Mouse (Mus musculus) lung, adult 2 months (tissue): ENCODE data around the gene Mettl15. TPM values are rescaled to one million over a fixed set of nuclear protein-coding genes. Genes with fewer than 3 reads are reported as not detected.

ENCODE experiments used
- DNase-seq: peaks from one replicate; pipeline ENCODE4 v3.0.0; 2022
- H3K4me1 ChIP-seq: fragments of 200-500 bp; 2 replicates; pipeline ENCODE4 v1.6.1; 2011; ENCODE audit warnings: low read length; ENCODE audit not compliant: control insufficient read depth, insufficient read depth
- H3K4me3 ChIP-seq: fragments of 200-500 bp; replicated peaks from 2 replicates; pipeline ENCODE3; 2011; ENCODE audit warnings: low read depth, mild to moderate bottlenecking, control low read depth, low read length; ENCODE audit errors: extremely low read depth
- CTCF ChIP-seq: fragments of 200-500 bp; IDR thresholded peaks from 2 replicates; pipeline ENCODE4 v1.5.1; 2011; ENCODE audit warnings: mild to moderate bottlenecking, low read length, control low read depth; ENCODE audit not compliant: insufficient read depth
- POLR2A ChIP-seq: fragments of 200-500 bp; IDR thresholded peaks from 2 replicates; pipeline ENCODE4 v1.6.1; 2011; ENCODE audit warnings: low read depth, mild to moderate bottlenecking, control low read depth, low read length, borderline replicate concordance; ENCODE audit errors: extremely low read depth
- WGBS: fragments of 180-500 bp; shearing (Covaris S2); methylation state at CpG from one replicate; pipeline ENCODE4 v1.1.7; 2018; 5-methylcytosine and 5-hydroxymethylcytosine counted together
- polyA plus RNA-seq: library from polyadenylated mRNA; depleted of rRNA; stranded (reverse); fragments of >200 nt; gene quantifications from 2 replicates; pipeline ENCODE4 v1.2.3, GENCODE M21; 2012

Gene Mettl15
- polyA plus RNA-seq, 1 experiment: 3.6 TPM

DNA sequence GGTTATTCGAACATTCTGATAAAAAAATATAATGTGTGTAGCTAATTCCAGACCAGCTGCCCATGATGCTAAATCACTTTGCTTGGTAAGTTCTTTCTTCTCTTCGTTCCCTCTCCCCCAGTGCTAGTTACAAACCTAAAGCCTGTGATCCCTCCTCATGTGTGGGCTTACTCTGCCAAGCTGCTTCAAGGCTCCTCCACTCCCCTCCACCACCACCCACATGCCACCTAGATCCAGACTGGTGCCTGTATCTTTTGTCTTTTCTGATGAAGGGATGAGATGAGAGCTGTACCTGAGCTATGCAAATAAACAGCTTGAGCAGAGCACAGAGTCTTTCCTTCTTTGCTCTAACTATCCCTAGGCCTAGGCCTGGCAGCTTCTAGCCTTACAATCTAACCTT is 72.5 kb downstream of the Mettl15 start:
- Histone ChIP-seq H3K4me3 (no peak overlapping the region), H3K4me1 (no peaks in the 10 kb centered on the region)
- no peak for DNase-seq
- TF ChIP-seq CTCF: no peak
- no peak for TF ChIP-seq POLR2A
- WGBS: 73% methylated on average over 2 of the region's 2 CpGs

DNA sequence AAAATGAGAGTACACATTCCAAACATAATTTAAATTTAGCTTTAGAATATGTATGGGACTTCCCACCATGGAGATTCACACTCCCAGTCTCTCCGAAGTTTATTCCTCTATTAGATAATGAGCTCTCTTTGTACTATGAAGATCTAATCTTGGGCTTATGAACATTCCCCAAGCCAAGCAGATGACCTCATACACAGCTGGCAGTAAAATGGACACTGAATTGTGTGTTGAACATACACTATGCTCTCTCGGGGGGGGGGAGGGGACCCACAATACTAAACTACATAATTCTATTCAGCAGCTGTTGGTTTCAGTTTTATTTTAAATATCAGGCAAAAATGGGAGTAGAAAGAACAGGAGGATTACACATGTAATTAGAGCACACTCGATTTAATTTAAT is 97.6 kb downstream of the Mettl15 start:
- Histone ChIP-seq H3K4me1 (no peaks in the 10 kb centered on the region), H3K4me3 (no peak overlapping the region)
- TF ChIP-seq CTCF (no peak), POLR2A (no peak)
- DNase-seq: no peak
- WGBS: 52% methylated on average over 3 of the region's 3 CpGs

DNA sequence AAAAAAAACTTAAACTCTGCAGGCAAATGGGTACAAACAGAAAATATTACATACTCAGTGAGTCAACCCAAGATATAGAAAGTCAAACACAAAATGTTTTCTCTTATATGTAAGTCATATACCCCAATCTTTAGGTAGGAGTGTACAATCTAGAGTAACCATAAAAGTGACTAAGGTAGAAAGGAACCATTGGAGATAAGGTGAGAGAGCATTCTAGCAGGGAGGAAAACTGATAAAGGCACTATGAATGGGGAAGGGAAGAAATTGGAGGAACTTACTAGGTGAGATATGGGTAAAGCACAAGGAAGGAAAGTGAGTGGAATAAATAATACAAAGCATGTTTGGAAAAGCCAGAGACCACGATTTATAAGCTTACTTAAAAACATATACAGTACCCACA is 122.0 kb downstream of the Mettl15 start:
- no peak overlapping the region for H3K4me3 ChIP-seq
- H3K4me1 ChIP-seq: no peaks in the 10 kb centered on the region
- WGBS: 53% methylated on average over 1 of the region's 1 CpGs
- DNase-seq: no peak
- TF ChIP-seq POLR2A: no peak
- TF ChIP-seq CTCF: no peak

DNA sequence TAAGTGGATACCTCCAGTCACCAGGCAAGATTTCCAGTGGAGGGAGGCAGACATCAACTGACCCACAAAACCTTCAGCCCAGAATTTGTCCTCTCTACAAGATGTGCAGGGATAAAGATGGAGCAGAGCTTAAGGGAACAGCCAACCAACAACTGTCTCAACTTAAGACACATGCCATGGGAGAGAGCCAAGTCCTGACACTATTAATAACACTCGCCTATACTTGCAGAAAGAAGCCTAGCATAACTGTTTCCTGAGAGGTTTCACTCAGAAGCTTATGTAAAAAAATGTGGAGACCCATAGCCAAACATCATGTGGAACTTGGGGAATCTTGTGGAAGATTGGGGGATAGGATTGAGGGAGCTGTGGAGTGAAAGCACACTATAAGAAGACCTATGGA is 124.4 kb downstream of the Mettl15 start:
- Histone ChIP-seq H3K4me3 (no peak overlapping the region), H3K4me1 (no peaks in the 10 kb centered on the region; the same call in 1 of the 2 replicates)
- no peak for DNase-seq
- 71% methylated on average over 1 of the region's 1 CpGs for WGBS
- TF ChIP-seq POLR2A (no peak), CTCF (no peak)

DNA sequence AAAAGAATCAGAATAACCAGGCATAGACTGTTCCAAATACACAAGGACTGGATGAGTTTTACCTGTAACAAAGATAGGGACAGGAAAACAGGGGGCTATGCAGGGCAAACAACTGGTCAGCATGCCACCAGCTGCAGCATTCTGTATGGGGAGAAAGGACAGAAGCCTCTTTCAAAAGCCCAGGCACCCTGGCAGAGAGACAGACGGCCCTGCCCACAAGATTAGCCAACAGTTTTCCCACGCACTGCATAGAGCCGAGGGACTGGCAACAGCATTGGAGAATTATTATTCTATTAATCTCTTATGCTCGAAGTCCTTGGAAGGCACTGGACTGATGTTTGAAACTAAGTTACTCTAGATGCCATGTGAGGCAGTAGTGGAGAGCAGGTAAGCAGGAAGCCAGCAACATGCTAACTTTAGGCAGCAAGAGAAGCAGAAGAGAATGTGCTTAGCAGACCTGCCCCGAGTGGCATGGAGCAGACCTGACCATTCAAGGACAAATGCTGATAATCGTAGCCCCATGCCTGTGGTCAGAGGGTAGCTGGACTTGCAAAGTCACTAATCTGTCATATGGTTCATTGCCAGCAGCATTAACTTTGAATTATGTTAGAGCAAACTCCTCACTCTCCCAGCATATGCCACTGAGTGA is 127.0 kb downstream of the Mettl15 start:
- no peak overlapping the region for H3K4me3 ChIP-seq
- DNase-seq: no peak
- TF ChIP-seq POLR2A: no peak
- TF ChIP-seq CTCF: no peak
- H3K4me1 ChIP-seq: no peaks in the 10 kb centered on the region; the same call in 1 of the 2 replicates
- WGBS: 66% methylated on average over 6 of the region's 6 CpGs

DNA sequence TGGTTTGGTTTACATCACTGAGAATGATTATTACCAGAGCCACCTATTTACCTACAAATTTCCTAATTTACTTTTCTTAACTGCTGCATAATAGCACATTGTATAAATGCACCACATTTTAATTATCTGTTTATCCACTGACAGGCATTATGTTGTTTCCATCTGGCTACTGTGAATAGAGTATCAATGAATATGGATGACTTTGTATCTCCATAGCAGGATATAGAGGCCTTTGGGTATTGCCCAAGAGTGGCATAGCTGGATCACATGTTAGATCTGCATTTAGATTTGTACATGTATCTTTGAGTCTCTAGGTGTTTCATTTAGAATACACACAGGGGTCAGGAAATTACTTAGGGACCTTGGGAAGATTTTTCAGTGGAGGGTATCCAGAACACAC is 133.3 kb downstream of the Mettl15 start:
- Histone ChIP-seq H3K4me1 (no peaks in the 10 kb centered on the region), H3K4me3 (no peak overlapping the region)
- DNase-seq: no peak
- TF ChIP-seq CTCF: no peak
- TF ChIP-seq POLR2A: no peak

DNA sequence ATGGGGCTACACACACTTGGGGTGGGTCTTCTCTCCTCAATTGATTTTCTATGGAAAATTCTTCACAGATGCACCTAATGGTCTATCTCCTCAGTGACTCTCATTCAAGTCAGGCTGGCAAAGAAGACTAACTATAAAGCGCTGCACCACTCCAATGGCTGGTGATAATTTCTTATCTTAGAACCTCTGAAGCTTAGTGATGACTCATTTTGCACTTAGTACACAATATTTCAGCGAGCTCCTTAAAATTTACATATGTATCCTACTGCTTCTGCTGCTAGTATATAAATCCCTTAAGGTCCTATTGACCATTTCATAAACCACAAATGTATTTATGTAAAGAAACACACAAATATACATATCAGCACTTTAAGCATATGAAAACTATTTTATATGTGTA is 136.1 kb downstream of the Mettl15 start:
- DNase-seq: no peak
- WGBS: 90% methylated on average over 2 of the region's 2 CpGs
- no peak for TF ChIP-seq CTCF
- TF ChIP-seq POLR2A: no peak
- H3K4me3 ChIP-seq: no peak overlapping the region
- no peaks in the 10 kb centered on the region for H3K4me1 ChIP-seq

DNA sequence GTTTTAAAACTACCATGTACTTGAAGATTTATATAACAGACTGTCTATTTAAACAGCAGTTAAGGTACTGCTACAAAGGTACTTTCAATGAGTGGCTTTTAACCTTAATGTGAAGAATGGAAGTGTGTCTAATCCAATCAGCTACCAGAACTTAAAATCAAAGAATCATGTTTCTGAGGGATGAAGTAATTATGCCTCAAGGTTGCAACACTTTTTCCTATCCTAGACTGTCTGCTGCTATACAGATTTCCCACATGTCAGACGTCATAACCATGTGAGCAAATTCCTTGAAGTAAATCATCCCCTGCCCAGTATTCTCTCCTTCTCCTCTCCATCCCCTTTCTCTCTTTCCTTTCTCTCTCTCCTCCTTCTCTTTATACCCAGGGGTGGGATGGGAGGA is 140.2 kb downstream of the Mettl15 start:
- no peak overlapping the region for H3K4me3 ChIP-seq

DNA sequence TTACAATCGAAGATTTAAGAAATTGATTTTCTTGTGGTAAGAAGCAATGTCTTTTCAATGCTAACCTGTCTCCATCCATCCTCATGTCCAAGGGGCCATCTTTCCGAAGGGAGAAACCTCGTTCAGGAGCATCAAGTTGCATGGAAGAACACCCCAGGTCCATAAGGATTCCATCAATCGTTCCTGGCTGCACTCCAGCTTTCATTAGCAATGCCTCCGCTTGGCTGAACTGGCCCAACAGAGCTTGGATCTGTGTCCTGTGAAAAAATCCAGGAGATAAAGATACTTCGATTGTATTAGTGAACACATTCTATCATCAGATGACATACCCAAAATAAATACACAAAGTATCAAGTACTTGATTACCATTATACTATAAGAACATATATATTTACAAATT is 143.3 kb downstream of the Mettl15 start:
- Histone ChIP-seq H3K4me3 (no peak overlapping the region), H3K4me1 (no peaks in the 10 kb centered on the region)
- no peak for DNase-seq
- TF ChIP-seq POLR2A (no peak), CTCF (no peak)
- WGBS: 80% methylated on average over 6 of the region's 6 CpGs

More for the DNA sequence above, 140.2 kb downstream of the Mettl15 start:
- no peaks in the 10 kb centered on the region for H3K4me1 ChIP-seq
- DNase-seq: no peak
- TF ChIP-seq POLR2A: no peak
- no peak for TF ChIP-seq CTCF
- WGBS: 48% methylated on average over 1 of the region's 1 CpGs

DNA sequence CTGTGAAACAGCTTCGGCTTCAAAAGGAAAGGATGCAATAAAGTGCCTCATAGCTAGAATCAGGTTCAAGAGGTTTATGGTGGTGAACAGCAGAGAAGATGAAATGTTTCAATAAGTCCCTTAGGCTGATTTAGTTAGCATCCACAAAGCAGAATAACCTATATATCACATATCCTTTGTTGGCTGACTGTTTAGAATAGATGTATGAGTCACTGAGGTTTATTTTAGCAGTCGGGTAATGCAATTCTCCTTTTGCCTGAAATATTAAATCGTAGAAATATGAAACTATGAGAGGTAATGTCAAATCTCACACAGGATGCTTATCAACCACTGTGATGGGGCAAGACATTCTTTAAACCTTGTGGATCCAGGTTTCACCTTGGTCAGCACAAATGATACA is 149.8 kb downstream of the Mettl15 start:
- 90% methylated on average over 3 of the region's 3 CpGs for WGBS
- no peak for DNase-seq
- H3K4me3 ChIP-seq: no peak overlapping the region
- no peaks in the 10 kb centered on the region for H3K4me1 ChIP-seq
- TF ChIP-seq POLR2A: no peak
- no peak for TF ChIP-seq CTCF
